Mouse (Mus musculus) cortical plate, adult 2 months (tissue): ENCODE data around the gene Orm3. TPM values are rescaled to one million over a fixed set of nuclear protein-coding genes. Genes with fewer than 3 reads are reported as not detected.

ENCODE experiments used
- H3K27ac ChIP-seq: fragments of 200-500 bp; 2 replicates; pipeline ENCODE4 v1.5.1; 2012; ENCODE audit warnings: low read length, control low read depth, inconsistent platforms; ENCODE audit not compliant: insufficient read depth
- H3K4me1 ChIP-seq: fragments of 200-500 bp; 2 replicates; pipeline ENCODE4 v1.6.1; 2011; ENCODE audit warnings: low read length; ENCODE audit not compliant: control insufficient read depth, insufficient read depth
- H3K4me3 ChIP-seq: fragments of 200-500 bp; 2 replicates; pipeline ENCODE4 v1.5.1; 2011; ENCODE audit warnings: mild to moderate bottlenecking, low read length, control low read depth; ENCODE audit not compliant: insufficient read depth
- CTCF ChIP-seq: fragments of 200-500 bp; IDR thresholded peaks from 2 replicates; pipeline ENCODE4 v1.5.1; 2011; ENCODE audit warnings: mild to moderate bottlenecking, control low read depth, low read length; ENCODE audit not compliant: insufficient read depth; ENCODE audit errors: extremely low read depth
- POLR2A ChIP-seq: fragments of 200-500 bp; IDR thresholded peaks from 2 replicates; pipeline ENCODE4 v1.6.1; 2011; ENCODE audit warnings: mild to moderate bottlenecking, low read length, control low read depth; ENCODE audit not compliant: insufficient read depth; ENCODE audit errors: extremely low read depth
- polyA plus RNA-seq: library from polyadenylated mRNA; depleted of rRNA; stranded (reverse); fragments of >200 nt; gene quantifications from 2 replicates; pipeline ENCODE4 v1.2.3, GENCODE M21; 2012

Orm3 gene
- polyA plus RNA-seq, 1 experiment, result not detected

- no peak for TF ChIP-seq POLR2A
- no peak for TF ChIP-seq CTCF
- H3K4me1 ChIP-seq, result no peaks in the 10 kb centered on the region
- no peak overlapping the region for H3K4me3 ChIP-seq
- H3K27ac ChIP-seq, result no peak overlapping the region
Observed at GRCm38 (mm10) chr4:63385253-63385652, 29.3 kb downstream of the Orm3 start.

GRCm38 (mm10) chr4:63385784-63386183, 29.8 kb downstream of the Orm3 start:
- H3K4me3 ChIP-seq, result no peak overlapping the region
- H3K4me1 ChIP-seq, result no peaks in the 10 kb centered on the region
- H3K27ac ChIP-seq, result no peak overlapping the region
- TF ChIP-seq CTCF (no peak), POLR2A (no peak)

GRCm38 (mm10) chr4:63388029-63388428, 32.1 kb downstream of the Orm3 start:
- H3K4me1 ChIP-seq, result no peaks in the 10 kb centered on the region
- TF ChIP-seq POLR2A, result no peak
- no peak for TF ChIP-seq CTCF
- no peak overlapping the region for H3K4me3 ChIP-seq
- no peak overlapping the region for H3K27ac ChIP-seq

- Histone ChIP-seq H3K4me1 (no peaks in the 10 kb centered on the region), H3K27ac (no peak overlapping the region), H3K4me3 (no peak overlapping the region)
- TF ChIP-seq POLR2A (no peak), CTCF (no peak)
Observed at GRCm38 (mm10) chr4:63389121-63389886, 33.3 kb downstream of the Orm3 start.

GRCm38 (mm10) chr4:63389887-63390528, 34.0 kb downstream of the Orm3 start:
- Histone ChIP-seq H3K27ac (no peak overlapping the region), H3K4me3 (no peak overlapping the region), H3K4me1 (no peaks in the 10 kb centered on the region)
- no peak for TF ChIP-seq POLR2A
- TF ChIP-seq CTCF, result no peak

- no peak overlapping the region for H3K4me3 ChIP-seq
- no peak overlapping the region for H3K27ac ChIP-seq
- TF ChIP-seq POLR2A (no peak), CTCF (no peak)
- H3K4me1 ChIP-seq, result no peaks in the 10 kb centered on the region
Observed at GRCm38 (mm10) chr4:63391322-63391721, 35.4 kb downstream of the Orm3 start.

- Histone ChIP-seq H3K4me1 (no peaks in the 10 kb centered on the region), H3K27ac (no peak overlapping the region), H3K4me3 (no peak overlapping the region)
- TF ChIP-seq CTCF (no peak), POLR2A (no peak)
Observed at GRCm38 (mm10) chr4:63397981-63398537, 42.1 kb downstream of the Orm3 start.

GRCm38 (mm10) chr4:63398854-63399609, 43.1 kb downstream of the Orm3 start:
- no peak overlapping the region for H3K27ac ChIP-seq
- TF ChIP-seq POLR2A, result no peak
- TF ChIP-seq CTCF, result no peak

GRCm38 (mm10) chr4:63399691-63400270, 43.8 kb downstream of the Orm3 start:
- no peak overlapping the region for H3K27ac ChIP-seq
- no peak for TF ChIP-seq CTCF
- TF ChIP-seq POLR2A, result no peak
- no peak overlapping the region for H3K4me3 ChIP-seq
- no peaks in the 10 kb centered on the region for H3K4me1 ChIP-seq

More at GRCm38 (mm10) chr4:63398854-63399609, 43.1 kb downstream of the Orm3 start:
- no peak overlapping the region for H3K4me3 ChIP-seq
- H3K4me1 ChIP-seq, result no peaks in the 10 kb centered on the region
